Mouse (Mus musculus) ovary, postnatal 36 days (tissue): ENCODE measurements around the gene Tasp1.
"Not testable (repeated sequence)": the region's sequence is repeated elsewhere in the genome, so short reads cannot be mapped to it uniquely, and the experiment has no call there.

Experiments
- DNase-seq: peaks from one replicate; pipeline ENCODE4 v3.0.0; 2022; ENCODE audit warnings: low spot score, mixed read lengths

Gene Tasp1

GRCm38 (mm10) chr2:140058125-140058524, 8.5 kb downstream of the Tasp1 start:
- no peak for DNase-seq

DNA sequence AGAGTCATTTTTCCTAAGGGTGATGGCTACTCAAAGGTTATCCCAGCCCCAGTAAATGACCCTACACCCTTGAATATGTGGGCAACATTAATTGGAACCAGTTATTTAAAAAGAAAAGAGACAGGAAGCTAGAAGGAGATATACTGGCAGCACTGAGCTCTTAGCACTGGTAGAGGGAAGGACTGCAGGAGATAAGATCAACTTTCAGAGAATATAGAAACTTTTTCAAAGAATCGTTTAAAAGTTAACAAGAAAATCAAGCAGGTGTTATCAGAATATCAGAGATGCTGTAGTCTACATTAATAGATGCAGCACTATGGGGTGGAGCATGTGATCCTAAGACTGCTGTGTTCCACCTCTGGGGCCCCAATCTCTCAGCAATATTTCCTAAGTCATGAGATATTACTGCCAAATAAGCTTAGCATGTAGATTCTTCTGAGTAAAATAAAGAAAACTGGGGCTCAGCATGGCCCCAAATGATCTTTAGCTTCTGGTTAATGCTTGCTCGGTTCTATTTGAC, 14.9 kb downstream of the Tasp1 start:
- no peak for DNase-seq

DNA sequence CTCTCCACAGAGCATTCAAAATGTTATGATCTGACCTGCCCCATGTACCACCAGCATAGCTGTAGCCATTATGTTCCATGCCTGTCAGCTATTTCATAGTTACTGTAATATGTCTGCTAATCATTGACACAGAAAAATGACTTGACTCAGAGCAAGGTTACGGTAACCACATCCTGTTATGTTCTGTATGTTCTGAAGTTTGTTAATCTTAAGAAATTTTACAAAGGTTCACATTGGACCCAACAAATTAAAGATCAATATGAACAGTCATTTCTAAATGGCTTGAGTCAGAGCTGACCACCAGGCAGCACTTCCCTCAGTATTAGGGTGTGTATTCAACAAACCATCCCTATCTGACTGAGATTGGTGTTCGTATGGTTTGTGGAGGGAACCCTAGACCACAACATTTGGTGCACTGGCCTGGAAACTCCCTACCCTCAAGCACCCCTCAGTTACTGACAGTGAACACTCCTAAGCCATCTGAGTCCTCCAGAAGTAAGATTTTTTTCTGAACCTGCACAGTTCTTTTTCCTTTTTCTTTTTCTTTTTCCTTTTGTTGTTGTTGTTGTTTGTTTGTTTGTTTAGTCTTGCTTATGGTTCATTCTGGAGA, 24.0 kb downstream of the Tasp1 start:
- no peak for DNase-seq

DNA sequence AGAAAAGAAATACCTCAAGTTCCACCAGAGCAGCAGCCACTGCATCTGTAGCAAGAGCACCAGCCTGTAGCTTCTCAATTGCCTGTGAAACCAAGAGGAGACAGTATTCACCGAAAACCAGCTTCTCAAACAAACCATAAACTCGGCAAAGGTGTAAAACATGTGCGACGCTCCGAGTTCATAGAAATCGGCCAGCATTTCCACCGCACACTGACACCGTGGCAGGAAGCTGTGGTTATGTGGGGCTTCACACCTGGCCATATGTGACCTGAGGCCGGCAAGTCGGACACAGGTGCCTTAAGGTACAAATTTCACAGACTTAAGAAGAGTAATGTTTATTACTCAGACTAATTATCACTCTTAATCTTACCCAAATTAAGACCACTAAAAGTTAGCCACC, 24.5 kb downstream of the Tasp1 start:
- DNase-seq, result no peak

DNA sequence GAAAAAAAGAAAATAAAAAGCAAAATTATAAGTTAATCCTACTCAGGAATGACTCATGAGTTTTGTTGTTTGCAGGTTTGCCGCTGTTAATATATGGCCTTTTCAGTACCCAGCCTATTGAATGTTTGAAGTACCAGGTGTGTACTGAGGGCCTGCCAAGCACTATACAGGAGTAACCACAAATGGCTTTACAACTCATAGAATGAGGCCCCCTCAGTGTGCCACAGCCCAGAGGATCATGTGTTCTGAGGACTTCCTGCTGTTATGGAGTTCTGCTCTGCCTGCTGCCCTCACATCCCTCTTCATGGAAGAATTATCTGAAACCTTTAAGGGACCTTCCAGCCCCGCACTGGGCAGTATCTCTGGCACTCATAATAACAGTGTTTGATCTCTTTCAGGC, 29.1 kb downstream of the Tasp1 start:
- no peak for DNase-seq

DNA sequence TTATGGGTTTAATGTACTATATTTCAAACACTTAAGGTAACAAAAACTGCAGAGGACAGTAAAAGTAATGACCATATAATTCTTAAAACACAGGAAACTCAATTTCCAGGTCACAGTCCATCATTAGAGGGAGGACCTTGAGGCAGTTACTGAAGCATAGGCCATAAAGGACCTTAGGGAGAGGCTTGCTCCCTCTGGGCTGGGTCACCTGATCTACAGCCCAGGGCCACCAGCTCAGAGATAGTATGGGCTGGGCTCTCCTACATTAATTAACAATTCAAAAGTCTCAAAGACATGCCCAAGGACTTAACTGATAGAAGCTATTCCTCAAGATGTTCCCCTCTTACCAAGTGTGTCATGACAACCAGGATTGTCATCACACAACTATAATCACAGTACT, 29.8 kb downstream of the Tasp1 start:
- DNase-seq, result no peak

- DNase-seq, result no peak
Measured at GRCm38 (mm10) chr2:140024937-140025336, 41.7 kb downstream of the Tasp1 start.

DNA sequence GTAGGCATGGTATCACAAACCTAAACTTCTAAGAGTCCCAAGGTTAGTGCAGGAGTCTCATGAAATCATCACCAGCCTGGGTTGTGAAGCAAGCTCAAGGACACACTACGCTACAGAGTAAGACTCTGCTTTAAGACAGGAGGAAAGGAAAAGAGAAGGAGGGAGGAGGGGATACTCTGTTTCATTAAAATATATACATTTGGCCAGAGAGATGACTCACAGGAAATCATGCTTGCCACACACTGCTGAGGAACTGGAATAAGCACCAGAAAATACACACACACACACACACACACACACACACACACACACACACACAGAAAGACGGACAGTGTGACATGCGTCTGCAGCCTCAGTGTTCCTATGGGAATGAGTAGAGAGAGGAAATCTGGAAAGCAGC, 59.2 kb downstream of the Tasp1 start:
- DNase-seq, result no peak

DNA sequence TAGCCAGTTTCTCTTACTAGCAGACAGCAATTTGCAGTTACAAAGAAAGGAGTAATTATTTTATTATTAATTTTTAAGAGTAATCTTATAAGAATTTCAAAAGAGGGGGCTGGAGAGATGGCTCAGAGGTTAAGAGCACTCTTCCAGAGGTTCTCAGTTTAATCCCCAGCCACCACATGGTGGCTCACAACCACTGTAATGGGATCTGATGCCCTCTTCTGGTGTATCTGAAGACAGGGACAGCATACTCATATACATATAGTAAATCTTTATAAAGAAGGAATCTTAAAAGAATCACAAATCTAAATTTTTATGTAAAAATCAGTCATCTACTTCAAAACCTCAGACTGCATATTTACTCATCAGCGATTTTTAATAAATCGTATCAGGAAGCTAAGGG, 68.4 kb downstream of the Tasp1 start:
- DNase-seq, result no peak

GRCm38 (mm10) chr2:139989907-139990306, 76.7 kb downstream of the Tasp1 start:
- not testable (repeated sequence) for DNase-seq

DNA sequence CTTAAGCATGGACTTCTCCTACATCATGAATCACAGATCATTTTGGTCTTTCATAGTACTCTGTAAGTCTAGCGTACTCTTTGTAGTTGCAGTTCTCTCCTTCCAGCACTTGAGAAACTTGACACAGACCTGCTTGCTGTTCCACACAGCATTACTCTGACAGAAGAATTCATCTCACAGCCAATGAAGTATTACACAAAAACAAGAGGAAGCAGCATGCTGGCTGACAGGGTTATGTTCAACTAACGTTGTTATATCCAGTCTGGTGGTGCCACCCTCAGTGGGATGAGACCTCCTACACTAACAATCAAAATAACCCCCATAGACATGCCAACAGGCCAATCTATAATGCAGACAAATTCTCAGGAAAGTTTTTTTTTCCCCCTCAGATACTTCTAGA, 99.2 kb downstream of the Tasp1 start:
- no peak for DNase-seq

DNA sequence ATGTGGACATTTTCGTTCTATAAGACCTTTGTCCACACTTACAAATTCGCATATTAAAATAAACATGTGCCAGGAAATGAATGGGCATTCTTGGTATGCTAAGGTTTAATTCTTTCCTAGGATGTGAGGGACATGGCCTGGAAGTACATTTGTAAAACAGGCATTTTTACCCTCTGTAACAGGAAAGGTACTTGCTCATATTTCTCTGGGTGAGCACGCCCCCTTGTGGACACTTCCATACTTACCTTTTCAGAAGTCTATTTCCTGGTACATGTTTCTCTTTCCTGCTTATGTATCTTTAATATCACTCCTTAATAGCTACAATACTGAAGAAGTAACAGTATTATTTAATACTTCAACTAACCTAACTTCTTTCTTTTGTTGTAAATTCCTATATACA, 100.3 kb downstream of the Tasp1 start:
- DNase-seq, result peak; percentile 8

GRCm38 (mm10) chr2:139948843-139949242, 117.8 kb downstream of the Tasp1 start:
- no peak for DNase-seq

- DNase-seq, result no peak
Measured at GRCm38 (mm10) chr2:139937581-139937980, 129.0 kb downstream of the Tasp1 start.

DNA sequence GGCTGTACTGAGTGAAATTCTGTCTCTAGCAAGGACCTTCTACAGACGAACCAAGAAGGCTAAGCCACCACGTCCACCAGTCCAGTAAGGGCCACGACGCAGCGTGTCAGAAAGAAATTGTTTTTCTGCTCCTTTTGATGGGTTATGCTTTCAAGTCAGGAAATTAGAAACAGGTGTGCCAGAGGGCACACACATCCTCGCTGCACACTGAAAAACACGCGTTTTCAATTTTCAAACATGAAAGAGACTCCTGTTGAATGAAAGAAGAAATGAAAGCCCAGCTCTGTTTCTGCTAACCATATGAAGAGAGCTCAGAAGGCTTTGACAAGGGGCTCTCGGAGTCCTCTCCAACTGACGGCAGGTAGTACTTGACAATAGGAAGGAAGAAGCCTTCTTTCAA, 132.0 kb downstream of the Tasp1 start:
- no peak for DNase-seq

GRCm38 (mm10) chr2:139934033-139934572, 132.5 kb downstream of the Tasp1 start:
- DNase-seq, result no peak

- no peak for DNase-seq
Measured at GRCm38 (mm10) chr2:139932211-139932610, 134.4 kb downstream of the Tasp1 start.

GRCm38 (mm10) chr2:139924937-139925336, 141.7 kb downstream of the Tasp1 start:
- DNase-seq, result no peak

GRCm38 (mm10) chr2:139921395-139921794, 145.2 kb downstream of the Tasp1 start:
- not testable (repeated sequence) for DNase-seq

- DNase-seq, result no peak
Measured at GRCm38 (mm10) chr2:139919757-139920156, 146.8 kb downstream of the Tasp1 start.

- DNase-seq, result no peak
Measured at GRCm38 (mm10) chr2:139906441-139907157, 160.0 kb downstream of the Tasp1 start.

DNA sequence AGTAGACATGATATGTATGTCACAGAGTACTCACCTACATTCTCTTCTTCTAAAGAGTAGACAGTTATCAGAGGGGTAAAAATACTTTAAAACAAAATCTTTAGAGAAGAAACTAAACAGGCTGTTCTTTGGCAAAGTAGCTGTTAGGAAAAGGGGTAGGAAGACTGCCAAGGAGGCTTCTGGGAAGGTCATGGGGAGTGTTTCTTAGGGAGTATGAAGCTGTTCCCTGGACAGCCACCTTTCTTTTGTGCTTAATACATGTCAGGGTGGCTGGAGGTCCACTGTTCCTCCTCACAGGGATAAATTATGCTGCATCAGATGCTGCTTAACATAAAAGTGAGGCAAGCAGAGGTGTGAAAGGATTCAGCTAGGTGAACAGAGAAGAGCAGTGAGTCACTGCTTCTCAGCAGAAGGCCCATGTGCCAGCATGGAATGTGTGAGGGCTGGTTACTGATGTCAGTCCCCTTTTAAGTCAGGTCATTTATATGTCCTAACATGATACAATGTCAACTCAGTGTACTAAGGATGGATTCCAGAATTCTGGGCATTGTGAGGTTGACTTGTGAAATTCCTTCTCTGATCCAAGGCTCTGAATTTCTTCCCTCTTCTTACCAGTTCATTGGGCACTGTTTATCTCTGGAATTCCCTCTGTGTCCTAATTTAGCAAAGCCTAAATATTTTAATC, 175.1 kb downstream of the Tasp1 start:
- no peak for DNase-seq

- DNase-seq, result no peak
Measured at GRCm38 (mm10) chr2:139884264-139884637, 182.4 kb downstream of the Tasp1 start.
